Mouse (Mus musculus): Measurements from ENCODE around the gene Ndufv3.
A peak's percentile ranks its signal among the peaks of the same experiment; 100 is the strongest.

Gene Ndufv3

GRCm38 (mm10) chr17:31557124-31557880, 37.4 kb downstream of the Ndufv3 start:
- peak; percentile 20 for DNase-seq (ENCODE audit: low read depth)

GRCm38 (mm10) chr17:31557947-31558542, 38.1 kb downstream of the Ndufv3 start:
- peak; percentile 56 for DNase-seq (ENCODE audit: low read depth)

GRCm38 (mm10) chr17:31559021-31559789, 39.3 kb downstream of the Ndufv3 start:
- DNase-seq (ENCODE audit: low read depth), result no peak

GRCm38 (mm10) chr17:31563632-31564014, 43.7 kb downstream of the Ndufv3 start:
- no peak for DNase-seq (ENCODE audit: low read depth)

GRCm38 (mm10) chr17:31564015-31564857, 44.3 kb downstream of the Ndufv3 start, which contains the start of gene Pknox1:
Gene Pknox1 (plus strand): TSS chr17:31564734.
- peak; percentile 100 for DNase-seq (ENCODE audit: low read depth)

- no peak for DNase-seq (ENCODE audit: low read depth)
Observed at GRCm38 (mm10) chr17:31564858-31565140, 44.9 kb downstream of the Ndufv3 start.

- DNase-seq (ENCODE audit: low read depth), result peak; percentile 81
Observed at GRCm38 (mm10) chr17:31565141-31566056, 45.5 kb downstream of the Ndufv3 start.

GRCm38 (mm10) chr17:31566276-31566675, 46.4 kb downstream of the Ndufv3 start:
- no peak for DNase-seq (ENCODE audit: low read depth)

- no peak for DNase-seq (ENCODE audit: low read depth)
Observed at GRCm38 (mm10) chr17:31569756-31570155, 49.8 kb downstream of the Ndufv3 start.

- DNase-seq (ENCODE audit: low read depth), result peak; percentile 57
Observed at GRCm38 (mm10) chr17:31570321-31570925, 50.5 kb downstream of the Ndufv3 start.

- no peak for DNase-seq (ENCODE audit: low read depth)
Observed at GRCm38 (mm10) chr17:31571689-31572088, 51.8 kb downstream of the Ndufv3 start.

- no peak for DNase-seq (ENCODE audit: low read depth)
Observed at GRCm38 (mm10) chr17:31574662-31575061, 54.7 kb downstream of the Ndufv3 start.

GRCm38 (mm10) chr17:31576394-31577175, 56.7 kb downstream of the Ndufv3 start:
- no peak for DNase-seq (ENCODE audit: low read depth)

GRCm38 (mm10) chr17:31580344-31580743, 60.4 kb downstream of the Ndufv3 start:
- no peak for DNase-seq (ENCODE audit: low read depth)

Measured in induced T-regulatory cell, adult 2 months (primary cell).